Mouse (Mus musculus) limb, embryonic 15.5 days (tissue): Measurements from ENCODE around the gene Tirap. TPM values are rescaled to one million over a fixed set of nuclear protein-coding genes. Genes with fewer than 3 reads are reported as not detected.

Experiments
- ATAC-seq: fragments of 200-750 bp; cut with Nextera tagmentation; 2 replicates; pipeline ENCODE4 v1.8.0; 2017; ENCODE audit warnings: low read depth, moderate TSS enrichment; ENCODE audit not compliant: insufficient number of reproducible peaks, low FRiP score, low TSS enrichment
- H3K27ac ChIP-seq: fragments of 300-500 bp; sonication (generic); 2 replicates; pipeline ENCODE4 v1.5.1; 2015; ENCODE audit warnings: moderate library complexity, mild to moderate bottlenecking, inconsistent platforms
- H3K27me3 ChIP-seq: fragments of 300-500 bp; sonication (generic); 2 replicates; pipeline ENCODE4 v1.6.1; 2015; ENCODE audit warnings: inconsistent platforms
- H3K36me3 ChIP-seq: fragments of 300-500 bp; sonication (generic); 2 replicates; pipeline ENCODE4 v1.6.1; 2015; ENCODE audit warnings: inconsistent platforms
- H3K4me1 ChIP-seq: fragments of 300-500 bp; sonication (generic); 2 replicates; pipeline ENCODE4 v1.6.1; 2015; ENCODE audit warnings: inconsistent platforms
- H3K4me2 ChIP-seq: fragments of 300-500 bp; sonication (generic); 2 replicates; pipeline ENCODE4 v1.6.1; 2015; ENCODE audit warnings: mild to moderate bottlenecking, inconsistent platforms
- H3K4me3 ChIP-seq: fragments of 300-500 bp; sonication (generic); 2 replicates; pipeline ENCODE4 v1.5.1; 2015; ENCODE audit warnings: mild to moderate bottlenecking, inconsistent platforms
- H3K9ac ChIP-seq: fragments of 300-500 bp; sonication (generic); 2 replicates; pipeline ENCODE4 v1.6.1; 2015; ENCODE audit warnings: inconsistent platforms
- H3K9me3 ChIP-seq: fragments of 300-500 bp; sonication (generic); 2 replicates; pipeline ENCODE4 v1.6.1; 2016; ENCODE audit warnings: inconsistent platforms
- WGBS: fragments of 180-500 bp; shearing (Covaris S2); methylation state at CpG from one replicate; pipeline ENCODE4 v1.1.7; 2015; 5-methylcytosine and 5-hydroxymethylcytosine counted together
- polyA plus RNA-seq: library from polyadenylated mRNA; unstranded; fragments of >200 nt; fragmentation: Nextera tagmentation; extraction: Ambion mirVana; gene quantifications from 2 replicates; pipeline ENCODE4 v1.2.1, GENCODE M21; 2015

The Tirap gene
- polyA plus RNA-seq, 1 experiment from 2014 or later: 10.3 TPM

DNA sequence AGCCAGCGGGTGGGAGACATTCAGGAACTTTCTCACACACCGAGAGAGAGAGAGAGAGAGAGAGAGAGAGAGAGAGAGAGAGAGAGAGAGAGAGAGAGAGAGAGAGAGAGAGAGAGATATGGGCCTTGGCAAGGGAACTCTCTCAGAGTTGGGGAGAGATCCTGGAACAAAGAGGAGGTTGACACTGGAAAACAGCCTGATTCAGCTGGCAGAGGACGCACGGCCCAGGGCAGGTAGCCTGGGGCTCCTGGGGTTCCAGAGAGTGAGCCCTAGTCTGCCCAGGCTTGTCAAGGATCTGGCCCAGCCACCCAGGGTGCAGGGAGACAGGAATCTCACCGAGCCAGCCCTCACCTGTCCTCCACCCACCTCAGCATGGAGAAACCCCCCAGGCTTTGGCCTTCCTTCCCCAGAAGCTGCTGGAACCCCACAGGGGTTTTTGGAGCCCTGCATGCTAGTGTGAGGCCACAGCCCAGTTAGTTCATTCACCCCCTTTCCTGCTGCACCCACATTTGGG lies 60.8 kb downstream of the Tirap start:
- ATAC-seq: no peak
- Histone ChIP-seq H3K4me1 (peaks cover 11% of the 10 kb centered on the region), H3K4me2 (no peak overlapping the region), H3K9me3 (no peaks in the 10 kb centered on the region), H3K9ac (no peak overlapping the region), H3K4me3 (no peak overlapping the region), H3K27ac (no peak overlapping the region; the same call in 1 of the 2 replicates), H3K27me3 (no peaks in the 10 kb centered on the region), H3K36me3 (peaks cover 6% of the 10 kb centered on the region; the same call in 1 of the 2 replicates)
- WGBS: 60% methylated on average over 5 of the region's 5 CpGs

DNA sequence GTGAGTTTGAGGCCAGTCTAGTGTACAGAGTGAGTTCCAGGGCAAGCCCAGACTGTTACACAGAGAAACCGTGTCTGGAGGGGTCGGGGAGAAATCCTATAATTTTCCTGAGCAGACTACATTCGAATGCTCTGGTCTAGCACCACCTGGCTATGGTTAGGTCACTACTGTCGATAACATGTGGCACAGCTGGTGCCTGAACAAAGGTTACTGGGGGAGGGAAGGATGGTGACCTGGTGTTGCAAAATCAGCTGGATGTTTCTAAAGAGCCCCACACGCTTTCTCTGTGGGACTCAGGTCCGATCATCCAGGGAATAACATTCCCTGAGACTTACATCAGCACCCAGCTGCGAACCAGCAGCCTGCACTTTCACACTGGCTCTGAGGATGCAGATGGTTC lies 62.1 kb downstream of the Tirap start:
- WGBS: 42% methylated on average over 7 of the region's 7 CpGs
- no peak overlapping the region for H3K9ac ChIP-seq

DNA sequence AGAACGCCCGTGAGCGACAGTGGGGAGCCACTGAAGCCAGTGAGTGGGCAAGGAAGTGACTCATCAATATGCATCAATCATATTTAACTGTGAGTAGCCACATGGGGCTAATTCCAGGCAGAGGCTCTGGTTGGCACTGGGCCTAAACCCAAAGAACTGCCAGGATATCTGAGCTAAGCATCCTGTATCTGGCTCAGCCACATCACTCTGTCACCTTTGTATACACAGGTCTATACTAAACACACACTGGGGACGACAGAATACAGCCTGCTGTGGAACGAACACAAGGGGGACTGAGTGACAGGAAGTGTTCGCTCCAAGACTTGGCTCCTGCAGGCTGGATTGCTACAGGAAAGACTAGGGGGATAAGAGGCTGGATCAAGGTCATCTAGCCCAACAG lies 64.5 kb downstream of the Tirap start:
- Histone ChIP-seq H3K27me3 (no peaks in the 10 kb centered on the region), H3K9ac (no peak overlapping the region), H3K4me2 (no peak overlapping the region), H3K4me3 (no peak overlapping the region), H3K36me3 (peaks cover 6% of the 10 kb centered on the region; the same call in 1 of the 2 replicates), H3K27ac (no peak overlapping the region), H3K9me3 (no peaks in the 10 kb centered on the region), H3K4me1 (peaks cover 21% of the 10 kb centered on the region)
- no peak for ATAC-seq
- 69% methylated on average over 6 of the region's 6 CpGs for WGBS

More for the DNA sequence above, 62.1 kb downstream of the Tirap start:
- no peak overlapping the region for H3K4me3 ChIP-seq
- no peak overlapping the region for H3K4me2 ChIP-seq
- peaks cover 6% of the 10 kb centered on the region; the same call in 1 of the 2 replicates for H3K36me3 ChIP-seq
- H3K4me1 ChIP-seq: peaks cover 11% of the 10 kb centered on the region
- H3K27ac ChIP-seq: no peak overlapping the region
- H3K9me3 ChIP-seq: no peaks in the 10 kb centered on the region
- ATAC-seq: no peak
- no peaks in the 10 kb centered on the region for H3K27me3 ChIP-seq

Other genes with a start within 250 kb of the Tirap start
- gene St3gal4, start 81.0 kb downstream of the Tirap start, polyA plus RNA-seq: 39.2 and 39.4 TPM in 2 replicates
- 64.7 and 65.3 TPM in 2 replicates for gene Dcps, start 24.2 kb downstream of the Tirap start, polyA plus RNA-seq
- gene Srpr, start 116 bp downstream of the Tirap start, polyA plus RNA-seq: 156 and 160 TPM in 2 replicates
- gene Foxred1, start 10.8 kb upstream of the Tirap start, polyA plus RNA-seq: 37.0 and 37.8 TPM in 2 replicates
- 38.5 and 38.9 TPM in 2 replicates for gene Fam118b, start 67.5 kb upstream of the Tirap start, polyA plus RNA-seq
- 24.1 and 26.0 TPM in 2 replicates for gene Rpusd4, start 67.6 kb upstream of the Tirap start, polyA plus RNA-seq
- 28.6 and 35.9 TPM in 2 replicates for gene Cdon, start 220.8 kb upstream of the Tirap start, polyA plus RNA-seq